Mouse (Mus musculus) olfactory bulb, adult 2 months (tissue): ENCODE measurements at regions not wholly inside any gene's neighbourhood (a gene's known extent, or its start where the extent isn't known, plus 50 kb on each side); places are given as distances from the start of the nearest gene placed in this dataset.

Experiments used
- CTCF ChIP-seq: fragments of 200-500 bp; IDR thresholded peaks from 2 replicates; pipeline ENCODE4 v1.5.1; 2012; ENCODE audit warnings: low read depth, mild to moderate bottlenecking, low read length, moderate library complexity; ENCODE audit not compliant: insufficient read depth
- POLR2A ChIP-seq: fragments of 200-500 bp; IDR thresholded peaks from 2 replicates; pipeline ENCODE4 v1.6.1; 2012; ENCODE audit warnings: mild to moderate bottlenecking, low read depth, low read length, moderate library complexity; ENCODE audit not compliant: insufficient read depth

DNA sequence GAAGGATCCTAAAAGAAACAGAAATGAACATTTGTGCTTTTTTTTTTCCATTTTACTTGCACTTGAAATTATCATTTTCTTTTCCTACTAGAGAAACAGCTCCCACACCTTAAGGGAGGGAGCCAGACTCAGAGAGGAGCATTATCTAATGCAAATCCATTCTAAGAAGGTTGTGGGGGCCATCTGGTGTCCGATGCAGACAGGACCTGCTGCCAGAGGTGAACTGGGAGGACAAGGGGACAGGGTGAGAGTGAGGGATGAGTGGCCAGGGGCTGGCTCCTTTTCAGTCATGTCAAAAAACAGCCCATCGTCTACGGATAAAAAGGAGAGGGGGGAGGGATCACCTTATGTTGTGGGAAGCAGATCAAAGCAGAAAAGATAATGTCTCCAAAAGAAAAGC lies 474.6 kb downstream of the Zfp536 start:
- TF ChIP-seq POLR2A: no peak
- TF ChIP-seq CTCF: no peak
